Mouse (Mus musculus) adrenal gland, adult (tissue): ENCODE data around the gene Rapgef4.

Experiments
- DNase-seq, 2 experiments: peaks; one replicate each; pipeline ENCODE4 v3.0.0; 2022 to 2023; ENCODE audit warnings: low spot score in 1 of 2; ENCODE audit not compliant: inconsistent age in 2 of 2

Gene Rapgef4

GRCm38 (mm10) chr2:72026506-72026905, 45.5 kb downstream of the Rapgef4 start:
- DNase-seq: peak in 1 of 2 experiments; percentile 41

GRCm38 (mm10) chr2:72029081-72029480, 48.0 kb downstream of the Rapgef4 start:
- no peak for DNase-seq

GRCm38 (mm10) chr2:72029586-72030144, 48.6 kb downstream of the Rapgef4 start:
- DNase-seq: no peak

- no peak for DNase-seq
Observed at GRCm38 (mm10) chr2:72031717-72032116, 50.7 kb downstream of the Rapgef4 start.

GRCm38 (mm10) chr2:72035616-72036015, 54.6 kb downstream of the Rapgef4 start:
- peak; percentile 80 to 89 for DNase-seq

GRCm38 (mm10) chr2:72037357-72037756, 56.3 kb downstream of the Rapgef4 start:
- peak in 1 of 2 experiments; percentile 36 for DNase-seq

- DNase-seq: peak; percentile 87 to 96
Observed at GRCm38 (mm10) chr2:72038235-72038634, 57.2 kb downstream of the Rapgef4 start.

GRCm38 (mm10) chr2:72038651-72039251, 57.7 kb downstream of the Rapgef4 start:
- peak; percentile 76 to 91 for DNase-seq

GRCm38 (mm10) chr2:72039522-72040045, 58.5 kb downstream of the Rapgef4 start:
- DNase-seq: peak in 1 of 2 experiments; percentile 54

- no peak for DNase-seq
Observed at GRCm38 (mm10) chr2:72041087-72041486, 60.0 kb downstream of the Rapgef4 start.

- no peak for DNase-seq
Observed at GRCm38 (mm10) chr2:72042093-72042492, 61.1 kb downstream of the Rapgef4 start.

- peak; percentile 37 to 83 for DNase-seq
Observed at GRCm38 (mm10) chr2:72044191-72044590, 63.2 kb downstream of the Rapgef4 start.

GRCm38 (mm10) chr2:72045024-72045423, 64.0 kb downstream of the Rapgef4 start:
- DNase-seq: no peak

GRCm38 (mm10) chr2:72045659-72046058, 64.6 kb downstream of the Rapgef4 start:
- DNase-seq: no peak

GRCm38 (mm10) chr2:72050451-72050850, 69.4 kb downstream of the Rapgef4 start:
- no peak for DNase-seq

GRCm38 (mm10) chr2:72054280-72054679, 73.2 kb downstream of the Rapgef4 start:
- DNase-seq: peak; percentile 55 to 88

- DNase-seq: peak; percentile 49 to 87
Observed at GRCm38 (mm10) chr2:72054736-72055135, 73.7 kb downstream of the Rapgef4 start.

GRCm38 (mm10) chr2:72055476-72055875, 74.4 kb downstream of the Rapgef4 start:
- peak; percentile 59 to 90 for DNase-seq

GRCm38 (mm10) chr2:72056081-72056874, 75.2 kb downstream of the Rapgef4 start:
- DNase-seq: peak in 1 of 2 experiments; percentile 78

GRCm38 (mm10) chr2:72062931-72063330, 81.9 kb downstream of the Rapgef4 start:
- no peak for DNase-seq

- DNase-seq: no peak
Observed at GRCm38 (mm10) chr2:72068505-72068904, 87.5 kb downstream of the Rapgef4 start.

GRCm38 (mm10) chr2:72070086-72070485, 89.0 kb downstream of the Rapgef4 start:
- peak in 1 of 2 experiments; percentile 64 for DNase-seq
